Mouse (Mus musculus) limb, embryonic 14.5 days (tissue): ENCODE results near the gene Ulk4. TPM values are rescaled to one million over a fixed set of nuclear protein-coding genes. Genes with fewer than 3 reads are reported as not detected.
A peak's percentile ranks its signal among the peaks of the same experiment; 100 is the strongest.

ENCODE experiments used
- ATAC-seq: fragments of 200-750 bp; cut with Nextera tagmentation; 2 replicates; pipeline ENCODE4 v1.8.0; 2017; ENCODE audit warnings: low read depth, moderate number of reproducible peaks, moderate TSS enrichment; ENCODE audit not compliant: low FRiP score
- DNase-seq: peaks from one replicate; pipeline ENCODE4 v3.0.0-alpha.2; 2015; ENCODE audit warnings: low spot score
- H3K27ac ChIP-seq: fragments of 300-500 bp; sonication (generic); replicated peaks from 2 replicates; pipeline ENCODE4 v1.5.1; 2014; ENCODE audit warnings: low read depth, mild to moderate bottlenecking, low read length, moderate library complexity, mixed read lengths
- H3K27me3 ChIP-seq: fragments of 300-500 bp; sonication (generic); 2 replicates; pipeline ENCODE4 v1.6.1; 2014; ENCODE audit warnings: low read length, mixed read lengths; ENCODE audit not compliant: control insufficient read depth, insufficient read depth
- H3K36me3 ChIP-seq: fragments of 300-500 bp; sonication (generic); 2 replicates; pipeline ENCODE4 v1.6.1; 2014; ENCODE audit warnings: mild to moderate bottlenecking, low read length, moderate library complexity, mixed read lengths; ENCODE audit not compliant: control insufficient read depth, insufficient read depth
- H3K4me1 ChIP-seq: fragments of 300-500 bp; sonication (generic); 2 replicates; pipeline ENCODE4 v1.6.1; 2014; ENCODE audit warnings: antibody characterized with exemption, low read length, mixed read lengths; ENCODE audit not compliant: control insufficient read depth, insufficient read depth
- H3K4me2 ChIP-seq: fragments of 300-500 bp; sonication (generic); replicated peaks from 2 replicates; pipeline ENCODE4 v1.6.1; 2014; ENCODE audit warnings: low read depth, mild to moderate bottlenecking, low read length, moderate library complexity; ENCODE audit not compliant: severe bottlenecking
- H3K4me3 ChIP-seq: fragments of 300-500 bp; sonication (generic); replicated peaks from 2 replicates; pipeline ENCODE4 v1.5.1; 2014; ENCODE audit warnings: low read length
- H3K9ac ChIP-seq: fragments of 300-500 bp; sonication (generic); 2 replicates; pipeline ENCODE4 v1.6.1; 2014; ENCODE audit warnings: mild to moderate bottlenecking, low read depth, low read length, moderate library complexity; ENCODE audit not compliant: severe bottlenecking
- H3K9me3 ChIP-seq: fragments of 300-500 bp; sonication (generic); 2 replicates; pipeline ENCODE4 v1.6.1; 2016; ENCODE audit warnings: low read length; ENCODE audit not compliant: control insufficient read depth
- POLR2A ChIP-seq: fragments of 200-500 bp; IDR thresholded peaks from 2 replicates; pipeline ENCODE4 v1.8.0; 2012; ENCODE audit warnings: inconsistent platforms, mild to moderate bottlenecking, moderate library complexity, borderline replicate concordance; ENCODE audit not compliant: insufficient read depth, insufficient read length; ENCODE audit errors: extremely low read depth
- WGBS: fragments of 180-500 bp; shearing (Covaris S2); extraction: QIAGEN DNeasy Blood & Tissue Kit; methylation state at CpG from one replicate; pipeline ENCODE4 v1.1.7; 2014; 5-methylcytosine and 5-hydroxymethylcytosine counted together
- polyA plus RNA-seq, 2 experiments: library from polyadenylated mRNA; depleted of rRNA in 1 of 2; stranded (reverse) in 1 of 2; unstranded in 1 of 2; fragments of >200 nt; fragmentation: Nextera tagmentation in 1 of 2; extraction: Ambion mirVana in 1 of 2; gene quantifications; 2 replicates each; pipeline versions ENCODE4 v1.2.1 to v1.2.3; 2012 to 2014

Gene Ulk4
- polyA plus RNA-seq, 2 experiments, result 6.4 to 123 TPM

- no peak overlapping the region for H3K4me2 ChIP-seq
- no peak for TF ChIP-seq POLR2A
- H3K36me3 ChIP-seq, result no peaks in the 10 kb centered on the region
- no peaks in the 10 kb centered on the region for H3K4me1 ChIP-seq
- no peaks in the 10 kb centered on the region for H3K27me3 ChIP-seq
- ATAC-seq, result no peak
- no peak overlapping the region for H3K27ac ChIP-seq
- H3K9me3 ChIP-seq, result no peaks in the 10 kb centered on the region
- no peak overlapping the region for H3K4me3 ChIP-seq
- no peak overlapping the region for H3K9ac ChIP-seq
- DNase-seq, result no peak
- 88% methylated on average over 3 of the region's 3 CpGs for WGBS
These were observed 7.4 kb upstream of the Ulk4 start for GRCm38 (mm10) chr9:121284422-121284821.

- Histone ChIP-seq H3K4me2 (no peak overlapping the region), H3K9me3 (no peaks in the 10 kb centered on the region), H3K4me3 (no peak overlapping the region), H3K36me3 (no peaks in the 10 kb centered on the region), H3K4me1 (no peaks in the 10 kb centered on the region), H3K9ac (no peak overlapping the region), H3K27ac (no peak overlapping the region), H3K27me3 (no peaks in the 10 kb centered on the region)
- DNase-seq (no peak), ATAC-seq (no peak)
- 97% methylated on average over 6 of the region's 6 CpGs for WGBS
- TF ChIP-seq POLR2A, result no peak
These were observed 6.7 kb upstream of the Ulk4 start for GRCm38 (mm10) chr9:121283620-121284185.

- H3K9me3 ChIP-seq, result no peaks in the 10 kb centered on the region
- DNase-seq (no peak), ATAC-seq (no peak)
- no peaks in the 10 kb centered on the region for H3K4me1 ChIP-seq
- 83% methylated on average over 6 of the region's 6 CpGs for WGBS
- no peak overlapping the region for H3K4me2 ChIP-seq
- H3K4me3 ChIP-seq, result no peak overlapping the region
- H3K9ac ChIP-seq, result no peak overlapping the region
- no peaks in the 10 kb centered on the region for H3K36me3 ChIP-seq
- H3K27me3 ChIP-seq, result no peaks in the 10 kb centered on the region
- TF ChIP-seq POLR2A, result no peak
- no peak overlapping the region for H3K27ac ChIP-seq
These were observed 4.9 kb upstream of the Ulk4 start for GRCm38 (mm10) chr9:121281891-121282290.

GRCm38 (mm10) chr9:121279216-121279615, 2.2 kb upstream of the Ulk4 start:
- Histone ChIP-seq H3K27me3 (no peaks in the 10 kb centered on the region), H3K36me3 (no peaks in the 10 kb centered on the region), H3K4me3 (no peak overlapping the region), H3K4me1 (no peaks in the 10 kb centered on the region), H3K9ac (no peak overlapping the region), H3K4me2 (no peak overlapping the region), H3K9me3 (no peaks in the 10 kb centered on the region), H3K27ac (no peak overlapping the region)
- TF ChIP-seq POLR2A, result no peak
- no peak for ATAC-seq
- WGBS, result 90% methylated on average over 5 of the region's 5 CpGs
- no peak for DNase-seq

- peak overlapping the region; percentile 65 for H3K9ac ChIP-seq
- 19% methylated on average over 15 of the region's 15 CpGs for WGBS
- H3K36me3 ChIP-seq, result no peaks in the 10 kb centered on the region
- no peak for TF ChIP-seq POLR2A
- peak overlapping the region; percentile 62 for H3K4me2 ChIP-seq
- no peaks in the 10 kb centered on the region for H3K9me3 ChIP-seq
- no peaks in the 10 kb centered on the region for H3K27me3 ChIP-seq
- no peak for ATAC-seq
- H3K27ac ChIP-seq, result no peak overlapping the region
- no peaks in the 10 kb centered on the region for H3K4me1 ChIP-seq
- peak overlapping the region; percentile 73 for H3K4me3 ChIP-seq
- DNase-seq, result no peak
These were observed 266 bp downstream of the Ulk4 start for GRCm38 (mm10) chr9:121276745-121277117.

GRCm38 (mm10) chr9:121271561-121271960, 5.4 kb downstream of the Ulk4 start:
- no peaks in the 10 kb centered on the region for H3K9me3 ChIP-seq
- no peaks in the 10 kb centered on the region for H3K36me3 ChIP-seq
- 63% methylated on average over 4 of the region's 4 CpGs for WGBS
- H3K4me2 ChIP-seq, result no peak overlapping the region
- H3K4me3 ChIP-seq, result no peak overlapping the region
- H3K9ac ChIP-seq, result no peak overlapping the region
- H3K27ac ChIP-seq, result no peak overlapping the region
- DNase-seq (no peak), ATAC-seq (no peak)
- no peak for TF ChIP-seq POLR2A
- no peaks in the 10 kb centered on the region for H3K27me3 ChIP-seq
- H3K4me1 ChIP-seq, result no peaks in the 10 kb centered on the region
